Mouse (Mus musculus): ENCODE data around the gene Svop. TPM values are rescaled to one million over a fixed set of nuclear protein-coding genes. Genes with fewer than 3 reads are reported as not detected.

The Svop gene
- polyA plus RNA-seq, 1 experiment from 2014 or later = 2.0 TPM

GRCm38 (mm10) chr5:114130698-114131520 is 39.5 kb upstream of the Svop start:
- Histone ChIP-seq H3K4me1 (ENCODE audit: control insufficient read depth, insufficient read depth, low read length) (peaks cover 35% of the 10 kb centered on the region), H3K36me3 (ENCODE audit: control insufficient read depth, insufficient read depth, low read length) (no peaks in the 10 kb centered on the region), H3K4me2 (ENCODE audit: low read depth, low read length) (peak overlapping the region; percentile 99), H3K4me3 (ENCODE audit: low read length) (peak overlapping the region; percentile 86), H3K9ac (ENCODE audit: low read depth, low read length) (peak overlapping the region; percentile 75), H3K9me3 (ENCODE audit: control insufficient read depth, low read length) (no peaks in the 10 kb centered on the region), H3K27ac (ENCODE audit: low read length) (peak overlapping the region; percentile 83), H3K27me3 (replicated peaks; ENCODE audit: control insufficient read depth, insufficient read depth, low read length) (no peaks in the 10 kb centered on the region)
- peak; percentile 97 for ATAC-seq
- WGBS = 0% methylated on average over 87 of the region's 87 CpGs

- H3K4me1 ChIP-seq (ENCODE audit: control insufficient read depth, insufficient read depth, low read length) = peaks cover 35% of the 10 kb centered on the region
- peak within 1 kb of the TSS; percentile 75 for H3K9ac ChIP-seq (ENCODE audit: low read depth, low read length)
- no peaks in the 10 kb centered on the region for H3K27me3 ChIP-seq (replicated peaks; ENCODE audit: control insufficient read depth, insufficient read depth, low read length)
- H3K4me3 ChIP-seq (ENCODE audit: low read length) = peak within 1 kb of the TSS; percentile 86
- peak within 1 kb of the TSS; percentile 83 for H3K27ac ChIP-seq (ENCODE audit: low read length)
- H3K36me3 ChIP-seq (ENCODE audit: control insufficient read depth, insufficient read depth, low read length) = 0 out of 2 replicates have a peak, but pooled peaks cover 2% of the 10 kb centered on the region
- WGBS = 3% methylated on average over 21 of the region's 29 CpGs
- peak within 1 kb of the TSS; percentile 99 for H3K4me2 ChIP-seq (ENCODE audit: low read depth, low read length)
- ATAC-seq = peak; percentile 34
- no peaks in the 10 kb centered on the region for H3K9me3 ChIP-seq (ENCODE audit: control insufficient read depth, low read length)
These were observed 38.8 kb upstream of the Svop start, which contains the start of gene Ung for GRCm38 (mm10) chr5:114130211-114130605. Gene Ung, plus strand, starts transcription at chr5:114130386.

DNA sequence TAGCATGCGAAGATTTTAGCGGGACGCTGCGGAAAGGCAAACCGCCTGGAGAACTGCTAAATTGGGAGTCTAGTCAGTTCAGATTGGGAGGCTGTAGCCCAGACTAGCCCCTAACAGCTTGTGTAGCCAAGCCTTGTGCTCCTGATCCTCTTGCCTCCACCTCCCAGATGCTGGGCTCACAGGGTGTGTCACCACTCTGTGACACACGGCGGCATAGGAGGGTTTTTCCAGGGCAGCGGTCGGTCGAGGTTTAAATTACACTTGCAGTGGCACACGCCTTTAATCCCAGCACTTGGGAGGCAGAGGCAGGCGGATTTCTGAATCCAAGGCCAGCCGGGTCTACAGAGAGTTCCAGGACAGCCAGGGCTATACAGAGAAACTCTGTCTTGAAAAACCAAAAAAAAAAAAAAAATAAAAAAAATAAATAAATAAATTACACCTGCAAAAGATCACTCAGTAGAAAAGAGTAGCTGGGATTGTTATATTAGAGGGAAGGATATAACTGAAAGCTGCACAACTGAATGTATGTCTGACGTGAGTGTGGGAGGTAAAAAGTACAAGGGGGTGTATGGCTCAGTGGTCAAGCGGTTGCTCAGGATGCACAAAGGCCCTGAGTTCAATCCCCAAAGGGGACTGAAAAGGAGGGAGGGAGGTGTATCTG is 38.3 kb upstream of the Svop start:
- ATAC-seq = no peak
- Histone ChIP-seq H3K4me3 (ENCODE audit: low read length) (peak overlapping the region; percentile 86), H3K4me2 (ENCODE audit: low read depth, low read length) (peak overlapping the region; percentile 99), H3K9me3 (ENCODE audit: control insufficient read depth, low read length) (no peaks in the 10 kb centered on the region), H3K27ac (ENCODE audit: low read length) (no peak overlapping the region), H3K9ac (ENCODE audit: low read depth, low read length) (peak overlapping the region; percentile 75), H3K4me1 (ENCODE audit: control insufficient read depth, insufficient read depth, low read length) (peaks cover 35% of the 10 kb centered on the region), H3K36me3 (ENCODE audit: control insufficient read depth, insufficient read depth, low read length) (0 out of 2 replicates have a peak, but pooled peaks cover 2% of the 10 kb centered on the region), H3K27me3 (replicated peaks; ENCODE audit: control insufficient read depth, insufficient read depth, low read length) (no peaks in the 10 kb centered on the region)
- WGBS = 77% methylated on average over 15 of the region's 15 CpGs

DNA sequence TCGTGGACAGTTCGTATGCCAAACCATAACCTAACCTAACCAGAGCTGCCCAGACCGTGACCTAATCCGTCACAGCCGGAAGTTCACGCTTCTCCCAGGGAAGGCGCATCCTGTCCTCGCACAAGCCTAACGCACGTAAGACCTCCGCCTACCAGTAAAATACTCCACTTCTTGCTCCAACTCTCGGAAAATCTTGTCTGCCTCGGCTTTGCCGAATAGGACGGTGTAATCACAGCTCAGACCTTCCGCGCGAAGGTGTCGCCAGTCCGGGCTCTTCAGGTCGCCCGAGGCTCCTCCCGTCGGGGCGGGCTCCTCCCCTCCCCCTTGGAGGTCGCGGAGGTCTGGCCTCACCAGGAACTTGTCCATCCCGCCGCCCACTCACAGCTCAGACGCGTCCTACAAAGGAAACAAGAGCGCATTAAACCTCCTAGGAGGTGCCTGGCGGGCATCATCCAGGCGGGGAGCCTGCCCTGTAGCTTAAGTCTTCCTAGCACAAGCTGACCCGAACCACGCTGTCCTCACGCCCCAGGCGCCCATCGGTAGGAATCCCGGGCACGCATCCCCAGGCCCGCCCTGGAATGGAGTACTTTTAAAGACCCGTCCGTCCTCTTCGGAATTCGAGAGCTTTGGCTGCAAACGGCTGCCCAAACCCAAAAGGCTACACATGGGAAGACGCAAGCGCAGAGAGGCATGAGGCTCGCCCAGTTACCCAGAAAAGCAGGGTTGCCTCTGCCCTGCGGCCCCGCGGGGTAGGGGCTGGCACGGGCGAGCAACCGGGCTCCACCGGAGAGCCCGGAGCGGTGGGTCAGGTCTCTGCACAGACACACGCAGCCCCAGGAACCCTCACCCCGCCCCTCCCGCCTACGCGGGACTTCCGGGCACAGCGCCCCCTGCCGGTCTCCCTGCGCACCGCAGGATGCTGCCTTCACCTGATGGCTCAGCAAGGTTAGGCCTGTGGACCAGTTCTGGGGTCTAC is 36.3 kb upstream of the Svop start, which contains the start of gene Alkbh2:
Gene Alkbh2, minus strand, starts transcription at position 845 of the 976 bp plus-strand sequence.
- Histone ChIP-seq H3K9me3 (ENCODE audit: control insufficient read depth, low read length) (no peaks in the 10 kb centered on the region), H3K27me3 (replicated peaks; ENCODE audit: control insufficient read depth, insufficient read depth, low read length) (no peaks in the 10 kb centered on the region), H3K27ac (ENCODE audit: low read length) (peak within 1 kb of the TSS; percentile 94), H3K4me3 (ENCODE audit: low read length) (peak within 1 kb of the TSS; percentile 75), H3K36me3 (ENCODE audit: control insufficient read depth, insufficient read depth, low read length) (peaks cover 5% of the 10 kb centered on the region; the same call in 1 of the 2 replicates), H3K9ac (ENCODE audit: low read depth, low read length) (peak within 1 kb of the TSS; percentile 86), H3K4me1 (ENCODE audit: control insufficient read depth, insufficient read depth, low read length) (peaks cover 22% of the 10 kb centered on the region), H3K4me2 (ENCODE audit: low read depth, low read length) (peak within 1 kb of the TSS; percentile 94)
- peak; percentile 36 for ATAC-seq
- under 1% methylated on average over 67 of the region's 69 CpGs for WGBS

GRCm38 (mm10) chr5:114126499-114127244 is 35.3 kb upstream of the Svop start:
- Histone ChIP-seq H3K9me3 (ENCODE audit: control insufficient read depth, low read length) (no peaks in the 10 kb centered on the region), H3K4me1 (ENCODE audit: control insufficient read depth, insufficient read depth, low read length) (peaks cover 14% of the 10 kb centered on the region), H3K27me3 (replicated peaks; ENCODE audit: control insufficient read depth, insufficient read depth, low read length) (no peaks in the 10 kb centered on the region), H3K27ac (ENCODE audit: low read length) (peak overlapping the region; percentile 94; the same call in 1 of the 2 replicates), H3K4me2 (ENCODE audit: low read depth, low read length) (peak overlapping the region; percentile 94), H3K9ac (ENCODE audit: low read depth, low read length) (no peak overlapping the region), H3K4me3 (ENCODE audit: low read length) (peak overlapping the region; percentile 75), H3K36me3 (ENCODE audit: control insufficient read depth, insufficient read depth, low read length) (peaks cover 5% of the 10 kb centered on the region; the same call in 1 of the 2 replicates)
- ATAC-seq = no peak
- WGBS = 87% methylated on average over 7 of the region's 7 CpGs

DNA sequence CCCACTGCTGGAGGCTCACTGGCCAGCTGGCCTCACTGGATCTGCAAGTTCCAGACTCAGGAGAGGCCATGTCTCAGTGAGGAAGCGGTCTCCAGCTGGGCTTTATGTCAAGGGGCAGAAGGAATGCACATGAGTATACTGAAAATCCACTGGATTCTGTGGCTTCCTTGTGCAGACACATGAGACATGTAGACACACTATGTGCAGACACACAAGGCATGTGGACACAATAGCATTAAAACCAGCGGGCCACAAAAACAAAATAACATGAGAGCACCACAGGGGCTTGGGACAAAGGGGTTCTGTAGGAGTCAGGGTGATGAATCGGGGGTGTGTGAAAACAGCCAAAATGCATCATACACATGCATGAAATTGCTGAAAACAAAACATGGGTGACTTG is 34.6 kb upstream of the Svop start:
- Histone ChIP-seq H3K9me3 (ENCODE audit: control insufficient read depth, low read length) (no peaks in the 10 kb centered on the region), H3K4me3 (ENCODE audit: low read length) (no peak overlapping the region), H3K36me3 (ENCODE audit: control insufficient read depth, insufficient read depth, low read length) (peaks cover 5% of the 10 kb centered on the region; the same call in 1 of the 2 replicates), H3K27ac (ENCODE audit: low read length) (no peak overlapping the region), H3K27me3 (replicated peaks; ENCODE audit: control insufficient read depth, insufficient read depth, low read length) (no peaks in the 10 kb centered on the region), H3K4me1 (ENCODE audit: control insufficient read depth, insufficient read depth, low read length) (peaks cover 9% of the 10 kb centered on the region), H3K9ac (ENCODE audit: low read depth, low read length) (no peak overlapping the region), H3K4me2 (ENCODE audit: low read depth, low read length) (no peak overlapping the region)
- 82% methylated on average over 3 of the region's 3 CpGs for WGBS
- no peak for ATAC-seq

DNA sequence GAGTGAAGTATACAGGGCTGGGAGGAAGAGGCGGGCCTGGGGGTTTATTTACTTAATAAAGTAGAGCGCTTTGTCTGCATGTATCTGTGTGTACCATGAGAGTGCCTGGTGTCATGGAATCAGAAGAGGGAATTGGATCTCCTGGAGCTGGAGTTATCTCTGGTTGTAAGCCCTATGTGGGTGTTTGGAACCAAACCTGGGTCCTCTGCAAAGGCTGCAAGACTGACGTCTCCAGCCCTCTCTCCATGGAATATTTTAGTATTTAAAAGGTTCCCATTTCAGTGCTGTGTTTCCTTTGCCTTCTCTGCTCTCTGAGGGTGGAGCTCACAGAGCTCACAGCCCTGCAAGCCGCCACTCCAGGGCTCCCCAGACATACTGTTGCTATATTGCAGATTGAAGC is 28.4 kb upstream of the Svop start:
- Histone ChIP-seq H3K9ac (ENCODE audit: low read depth, low read length) (no peak overlapping the region), H3K4me1 (ENCODE audit: control insufficient read depth, insufficient read depth, low read length) (no peaks in the 10 kb centered on the region), H3K36me3 (ENCODE audit: control insufficient read depth, insufficient read depth, low read length) (peaks cover 5% of the 10 kb centered on the region; the same call in 1 of the 2 replicates), H3K4me3 (ENCODE audit: low read length) (no peak overlapping the region), H3K27ac (ENCODE audit: low read length) (no peak overlapping the region), H3K9me3 (ENCODE audit: control insufficient read depth, low read length) (no peaks in the 10 kb centered on the region), H3K27me3 (replicated peaks; ENCODE audit: control insufficient read depth, insufficient read depth, low read length) (no peaks in the 10 kb centered on the region), H3K4me2 (ENCODE audit: low read depth, low read length) (no peak overlapping the region)
- ATAC-seq = no peak
- 79% methylated on average over 4 of the region's 4 CpGs for WGBS

DNA sequence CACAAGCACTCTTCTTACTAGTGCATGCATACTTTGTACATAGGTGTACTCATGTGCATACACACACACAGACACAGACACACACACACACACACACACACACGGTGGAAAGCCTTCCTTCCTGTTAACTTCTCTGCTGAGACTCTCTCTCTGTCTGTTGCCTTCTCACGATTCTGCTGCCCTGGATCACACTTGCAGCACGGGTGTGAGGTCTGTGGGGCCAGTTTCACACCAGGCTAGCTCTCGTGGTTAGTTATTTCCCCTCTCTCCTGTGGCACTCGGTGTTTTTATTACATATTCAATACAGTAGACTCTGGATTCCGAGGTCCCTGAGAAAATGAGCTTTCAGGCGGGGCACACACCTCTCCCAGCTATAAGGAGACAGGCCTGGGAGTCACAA is 25.2 kb upstream of the Svop start:
- Histone ChIP-seq H3K4me1 (ENCODE audit: control insufficient read depth, insufficient read depth, low read length) (no peaks in the 10 kb centered on the region), H3K27me3 (replicated peaks; ENCODE audit: control insufficient read depth, insufficient read depth, low read length) (no peaks in the 10 kb centered on the region), H3K4me3 (ENCODE audit: low read length) (no peak overlapping the region), H3K4me2 (ENCODE audit: low read depth, low read length) (no peak overlapping the region), H3K27ac (ENCODE audit: low read length) (no peak overlapping the region), H3K9me3 (ENCODE audit: control insufficient read depth, low read length) (no peaks in the 10 kb centered on the region), H3K36me3 (ENCODE audit: control insufficient read depth, insufficient read depth, low read length) (peaks cover 2% of the 10 kb centered on the region; the same call in 1 of the 2 replicates), H3K9ac (ENCODE audit: low read depth, low read length) (no peak overlapping the region)
- WGBS = 81% methylated on average over 7 of the region's 7 CpGs
- ATAC-seq = no peak

Measured in intestine, embryonic 16.5 days (tissue).